Mouse (Mus musculus) cerebellum, adult 11 months (tissue): ENCODE data around the gene Zfp661.

Experiments
- DNase-seq: peaks from one replicate; pipeline ENCODE4 v3.0.0; 2022

Zfp661 gene

DNA sequence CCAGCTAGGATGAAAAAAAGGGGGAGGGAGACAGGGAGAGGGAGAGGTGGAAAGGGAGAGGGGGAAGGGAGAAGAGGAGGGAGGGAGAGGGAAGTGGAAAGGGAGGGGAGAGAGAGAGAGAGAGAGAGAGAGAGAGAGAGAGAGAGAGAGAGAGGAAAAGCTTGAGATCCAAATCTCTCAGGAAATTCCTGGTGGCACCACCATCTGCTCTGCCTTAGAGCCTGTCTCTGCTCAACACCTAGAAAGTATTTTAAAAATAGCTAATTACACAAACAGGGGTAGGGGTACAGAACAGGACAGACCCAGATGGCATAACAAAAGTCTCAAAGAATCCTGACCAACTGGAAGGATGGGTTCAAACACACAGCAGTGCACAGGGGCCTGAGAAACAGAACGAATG, 36.4 kb downstream of the Zfp661 start:
- no peak for DNase-seq

DNA sequence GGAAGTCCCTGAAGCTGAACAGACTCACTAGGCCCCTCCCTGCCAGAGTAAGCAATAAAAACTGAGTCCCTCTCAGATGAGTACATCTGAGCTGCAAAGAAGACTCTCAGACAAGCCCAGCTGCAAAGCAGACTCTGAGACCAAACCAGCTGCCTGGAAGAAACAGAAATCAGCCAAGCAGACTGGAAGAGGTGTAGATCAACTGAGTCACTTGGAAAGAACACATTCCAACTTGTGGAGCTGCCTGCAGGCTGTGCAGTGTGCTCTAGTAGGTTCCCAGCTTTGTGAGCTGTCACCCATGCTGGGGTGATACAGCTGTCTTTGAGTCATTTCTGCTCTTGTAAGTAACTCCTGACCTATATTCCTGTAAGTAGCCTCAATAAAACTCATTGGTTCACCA, 37.2 kb downstream of the Zfp661 start:
- no peak for DNase-seq

DNA sequence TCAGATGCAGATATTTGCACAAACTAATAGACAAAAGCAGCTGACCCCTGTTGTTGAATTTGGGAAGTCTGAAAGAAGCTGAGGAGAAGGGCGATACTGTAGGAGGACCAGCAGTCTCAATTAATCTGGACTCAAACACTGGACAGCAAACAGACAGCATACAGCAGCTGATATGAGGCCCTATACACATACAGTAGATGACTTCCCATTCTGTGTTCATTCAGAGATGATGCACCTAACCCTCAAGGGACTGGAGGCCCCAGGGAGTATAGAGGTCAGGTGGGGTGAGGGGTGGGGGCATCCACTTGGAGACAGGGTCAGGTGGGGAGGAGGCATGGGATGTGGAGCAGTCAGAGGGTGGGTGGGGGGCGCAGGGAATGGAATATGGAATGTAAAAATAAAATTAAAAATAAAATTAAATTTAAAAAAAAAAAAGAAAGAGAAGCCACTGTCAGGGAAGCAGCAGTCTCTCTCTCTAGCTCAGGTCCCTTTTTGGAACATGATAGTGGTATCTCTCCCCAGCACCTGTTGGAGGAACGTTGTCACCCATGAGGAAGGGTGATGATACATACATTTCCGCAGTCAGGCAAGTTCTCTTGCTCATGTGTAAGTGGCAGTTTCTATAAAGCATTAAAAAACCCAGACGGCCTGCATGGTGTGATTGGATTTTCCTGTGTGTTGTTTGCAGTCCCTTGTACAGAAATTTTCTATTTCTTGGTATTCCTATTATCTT, 38.4 kb downstream of the Zfp661 start:
- no peak for DNase-seq

DNA sequence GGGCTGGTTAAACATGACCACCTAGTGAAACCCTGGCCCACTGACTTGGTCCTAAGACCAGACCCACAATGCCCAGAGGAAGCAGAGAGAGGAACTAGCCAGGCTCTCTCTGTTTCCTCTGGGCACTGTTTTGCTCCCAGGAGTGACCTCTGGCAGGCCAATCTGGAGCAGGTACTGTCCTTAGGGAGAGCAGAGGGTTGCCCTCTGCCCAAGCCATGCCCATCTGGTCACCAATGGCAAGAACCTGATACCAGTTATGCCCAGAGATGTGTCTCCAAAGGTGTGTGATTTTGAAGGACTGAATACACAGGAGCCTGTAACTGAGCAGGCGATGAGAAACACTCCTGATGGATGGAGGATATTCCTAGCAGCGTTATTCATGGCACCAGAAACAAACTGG, 45.2 kb downstream of the Zfp661 start:
- DNase-seq, result no peak

DNA sequence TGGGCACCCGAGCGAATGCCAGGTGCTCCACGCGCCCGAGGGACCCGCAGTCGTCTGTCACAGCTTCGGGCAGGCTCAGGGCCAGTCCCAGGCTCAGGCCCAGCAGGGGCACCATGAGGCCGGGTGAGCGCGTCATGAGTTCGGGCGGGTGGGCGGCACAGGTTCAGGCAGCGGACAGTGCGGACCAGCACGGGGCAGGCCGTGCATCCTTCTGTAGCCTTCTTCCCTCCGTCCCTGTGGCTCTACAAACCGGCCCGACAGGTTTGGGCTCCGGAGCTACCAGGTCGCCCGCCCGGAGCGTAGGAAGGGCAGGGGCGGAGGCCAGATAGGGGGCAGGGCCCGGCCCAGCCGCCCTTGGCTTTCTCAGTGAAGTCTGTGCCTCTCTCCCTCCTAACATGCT, 45.7 kb downstream of the Zfp661 start, which contains the start of gene Prom2:
Gene Prom2 (minus strand): TSS at position 283 of the 400 bp plus-strand sequence.
- peak; percentile 44 for DNase-seq

DNA sequence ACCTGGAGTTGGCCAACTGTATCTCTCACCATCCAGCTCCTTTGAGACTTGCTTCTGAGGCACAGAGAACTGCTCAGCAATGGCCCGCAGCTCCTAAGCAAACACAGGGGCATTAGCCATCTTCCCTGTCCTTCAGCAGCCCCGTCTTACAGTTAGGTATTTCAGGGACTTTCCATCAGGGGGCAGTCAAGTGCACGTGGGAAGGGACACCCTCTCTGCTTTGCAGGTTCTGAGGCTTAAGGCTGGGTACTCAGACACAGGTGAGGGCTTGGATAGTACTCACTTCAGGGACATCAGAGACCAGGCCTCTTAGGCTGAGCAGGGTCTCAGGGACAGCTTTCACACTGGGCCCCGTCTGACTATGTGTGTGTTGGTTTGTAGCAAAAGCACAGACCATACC, 47.4 kb downstream of the Zfp661 start:
- peak; percentile 52 for DNase-seq

DNA sequence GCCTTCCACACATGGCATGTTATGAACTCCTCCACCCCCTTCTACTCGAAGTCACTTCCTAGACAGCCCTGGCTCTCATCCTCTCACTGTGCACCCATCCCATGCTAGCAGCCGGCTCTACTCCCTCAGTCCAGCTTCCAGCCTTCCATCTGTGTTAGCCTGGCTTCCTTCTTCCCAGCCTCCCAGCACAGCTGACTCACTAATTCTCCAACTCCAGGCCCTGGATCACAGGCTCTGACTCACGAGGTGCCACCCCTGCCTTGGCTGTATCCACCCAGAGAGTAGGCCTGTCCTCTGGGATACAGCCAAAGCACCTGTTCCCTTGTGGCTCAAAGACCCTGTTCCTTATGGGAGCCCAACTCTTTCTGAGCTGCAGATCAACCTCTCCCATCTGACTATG, 49.3 kb downstream of the Zfp661 start:
- no peak for DNase-seq

DNA sequence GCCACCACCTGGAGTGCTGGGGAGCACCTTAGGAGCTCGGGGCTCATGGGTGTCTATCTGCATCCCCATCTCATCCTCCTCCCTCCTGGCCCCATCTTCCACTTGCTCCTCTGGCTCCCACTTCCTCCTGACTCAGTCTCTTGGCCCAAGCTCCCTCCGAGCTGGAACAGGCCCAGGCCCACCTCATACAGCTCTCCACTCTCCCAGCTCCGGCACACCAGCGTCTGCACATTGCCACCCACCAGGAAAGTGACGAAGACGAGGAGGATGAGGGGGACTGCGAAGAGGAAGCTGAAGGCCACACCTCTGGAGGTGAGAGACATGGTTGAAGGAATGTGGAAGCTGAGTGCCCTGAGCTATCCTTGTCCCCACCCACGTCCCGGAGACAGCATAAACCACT, 51.5 kb downstream of the Zfp661 start:
- DNase-seq, result no peak

DNA sequence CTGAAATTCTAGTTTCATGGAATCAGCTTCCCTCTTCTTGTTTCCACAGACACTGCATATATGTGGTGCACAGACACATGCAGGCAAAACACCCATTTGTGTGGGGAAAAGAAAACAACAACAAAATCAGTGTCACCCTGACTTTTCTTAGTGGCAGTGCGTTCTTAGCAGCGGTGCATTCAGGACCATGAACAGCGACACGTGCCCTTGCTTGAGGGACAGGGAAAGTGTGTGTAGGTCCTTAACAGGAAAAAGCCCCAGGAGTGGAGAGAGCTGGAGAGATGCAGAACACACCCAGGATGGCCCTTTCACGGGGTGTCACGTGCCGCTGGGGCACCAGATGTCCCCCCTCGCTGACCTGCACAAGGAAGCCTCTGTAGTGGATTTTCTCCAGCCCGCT, 54.5 kb downstream of the Zfp661 start:
- no peak for DNase-seq

DNA sequence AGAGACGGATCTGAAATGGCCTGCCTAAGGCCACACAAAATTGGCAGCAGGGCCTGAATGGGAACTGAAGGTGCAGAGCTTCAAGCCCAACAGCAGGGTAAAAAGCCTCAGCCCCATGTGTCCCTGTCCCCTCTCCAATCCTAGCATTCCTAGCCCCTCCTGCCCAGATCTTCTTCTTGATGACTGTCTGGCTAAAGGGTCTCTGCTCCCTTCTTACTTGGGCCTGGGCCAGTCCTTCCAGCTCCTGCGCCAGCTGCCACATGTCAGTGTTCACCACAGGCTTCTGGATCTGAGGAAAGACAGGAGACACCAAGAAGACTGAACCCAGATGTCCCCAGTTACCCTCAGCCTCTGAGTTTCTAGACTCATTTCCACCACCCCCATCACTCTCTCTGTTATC, 55.3 kb downstream of the Zfp661 start:
- no peak for DNase-seq

DNA sequence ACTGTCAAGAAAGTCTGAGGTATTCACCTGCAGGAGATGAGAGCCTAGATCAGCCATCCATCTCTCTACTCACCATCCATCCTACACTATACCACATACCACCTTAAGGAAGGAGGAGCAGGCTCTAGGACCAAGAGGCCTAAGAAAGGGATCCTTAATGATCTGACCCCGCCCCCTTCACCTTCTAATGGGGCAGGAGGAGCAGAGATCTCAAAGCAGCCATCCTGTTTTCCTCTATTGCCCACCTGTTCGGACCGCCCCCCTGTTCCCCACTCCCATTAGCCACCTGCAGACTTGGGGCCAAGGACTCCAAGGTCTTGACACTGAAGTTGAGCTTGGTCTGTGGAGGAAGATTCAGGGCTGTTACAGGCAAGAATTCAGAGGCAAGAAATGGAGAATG, 56.5 kb downstream of the Zfp661 start:
- no peak for DNase-seq

DNA sequence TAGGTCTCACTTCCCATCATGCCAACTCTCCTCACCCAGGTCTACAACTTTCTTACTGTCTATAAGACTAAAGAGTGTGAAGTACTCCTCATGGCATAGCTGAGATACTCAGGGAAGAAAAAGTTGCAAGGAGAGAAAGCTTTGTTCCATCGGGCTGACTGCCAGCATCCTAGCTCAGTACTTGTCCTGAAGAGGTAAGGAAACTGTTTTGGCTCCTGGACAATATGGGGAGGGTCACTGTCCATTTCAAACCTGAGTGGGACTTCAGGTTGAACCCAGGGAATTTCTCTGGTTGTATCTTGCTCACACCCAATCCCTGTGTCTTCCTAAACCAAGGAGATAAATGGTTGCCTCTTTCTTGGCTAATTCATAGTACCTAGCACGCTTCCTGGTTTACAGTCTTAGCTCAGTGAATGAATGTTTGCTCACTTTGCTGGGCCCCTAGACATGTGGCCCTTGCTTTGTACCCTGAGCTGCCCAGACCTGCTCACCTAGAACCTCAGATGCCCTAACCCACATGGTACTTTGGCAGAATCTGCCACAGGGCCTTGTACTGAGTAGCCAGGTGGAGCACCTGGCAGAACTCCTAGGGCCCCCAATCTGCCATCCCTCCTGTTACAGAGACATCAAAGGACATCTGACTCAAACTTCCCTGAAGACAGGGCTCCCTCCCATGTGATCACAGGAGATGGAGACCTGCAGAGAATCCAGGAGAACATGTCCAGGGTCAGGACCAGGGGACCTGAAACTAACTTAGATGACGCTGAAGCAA, 61.7 kb downstream of the Zfp661 start:
- peak; percentile 69 for DNase-seq
